Mouse (Mus musculus): Measurements from ENCODE around the gene H2-DMb2. TPM values are rescaled to one million over a fixed set of nuclear protein-coding genes. Genes with fewer than 3 reads are reported as not detected.

H2-DMb2 gene
- polyA plus RNA-seq, 1 experiment from 2014 or later = 0.15 TPM

DNA sequence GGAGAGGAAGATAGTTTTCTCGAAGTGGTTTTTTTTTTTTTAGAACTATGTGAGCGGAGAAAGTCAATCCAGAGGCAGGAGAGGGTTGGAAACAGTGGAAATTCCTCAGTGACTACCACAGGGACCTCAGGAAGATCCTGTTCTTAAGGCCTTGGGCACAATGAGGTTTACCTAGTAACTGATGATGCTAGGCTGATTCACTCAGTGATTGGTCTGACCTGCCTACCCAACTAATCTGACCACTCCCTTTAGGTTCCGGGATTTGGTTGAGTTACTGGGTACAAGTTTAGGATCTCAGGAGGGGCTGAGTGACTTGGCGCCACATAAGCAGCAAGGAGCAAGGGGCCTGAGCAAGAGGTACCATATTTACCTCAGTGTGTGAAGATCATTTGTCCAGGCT, 9.8 kb downstream of the H2-DMb2 start, which contains the start of gene H2-DMb1:
Gene H2-DMb1 (plus strand): TSS at position 150 of the 400 bp plus-strand sequence.
- ATAC-seq (replicated peaks; ENCODE audit: low FRiP score, low TSS enrichment, low read depth) = 0 out of 2 replicates have a peak, but pooled peaks have one; percentile 60
- WGBS = 62% methylated on average over 4 of the region's 4 CpGs
- H3K36me3 ChIP-seq (ENCODE audit: control insufficient read depth, insufficient read depth, low read length) = no peaks in the 10 kb centered on the region
- H3K27ac ChIP-seq (ENCODE audit: low read depth) = no peak within 1 kb of the TSS
- H3K4me2 ChIP-seq (ENCODE audit: low read length) = no peak within 1 kb of the TSS
- H3K9me3 ChIP-seq (ENCODE audit: control insufficient read depth, low read length) = no peaks in the 10 kb centered on the region
- no peaks in the 10 kb centered on the region for H3K4me1 ChIP-seq (replicated peaks; ENCODE audit: control insufficient read depth, insufficient read depth, low read length)
- H3K27me3 ChIP-seq (replicated peaks; ENCODE audit: control insufficient read depth, insufficient read depth, low read length) = no peaks in the 10 kb centered on the region
- no peak for DNase-seq (ENCODE audit: low spot score)
- no peak within 1 kb of the TSS for H3K4me3 ChIP-seq (ENCODE audit: low read depth, low read length)
- no peak within 1 kb of the TSS for H3K9ac ChIP-seq (ENCODE audit: low read length)

DNA sequence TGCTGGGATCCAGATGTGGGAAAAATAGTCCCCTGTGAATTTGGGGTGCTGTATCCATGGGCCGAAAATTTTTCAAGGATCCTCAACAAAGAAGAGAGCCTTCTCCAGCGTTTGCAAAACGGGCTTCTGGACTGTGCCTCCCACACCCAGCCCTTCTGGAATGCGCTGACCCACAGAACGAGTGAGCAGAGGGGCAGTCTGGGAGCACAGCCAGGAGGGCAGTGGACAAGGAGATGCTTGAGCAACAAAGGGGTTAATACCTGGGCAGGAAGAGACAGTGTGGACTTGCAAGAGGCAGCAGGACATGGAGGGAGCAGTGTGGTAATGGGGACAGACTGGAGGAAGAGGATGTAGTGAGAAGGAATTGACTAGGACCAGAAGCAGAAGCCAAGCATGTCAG, 12.4 kb downstream of the H2-DMb2 start:
- H3K9ac ChIP-seq (ENCODE audit: low read length) = no peak overlapping the region
- WGBS = 46% methylated on average over 5 of the region's 5 CpGs
- no peak overlapping the region for H3K27ac ChIP-seq (ENCODE audit: low read depth)

GRCm38 (mm10) chr17:34164202-34164895, 21.2 kb downstream of the H2-DMb2 start:
- ATAC-seq (replicated peaks; ENCODE audit: low FRiP score, low TSS enrichment, low read depth) (no peak), DNase-seq (ENCODE audit: low spot score) (no peak)

More for the DNA sequence above, 12.4 kb downstream of the H2-DMb2 start:
- H3K4me1 ChIP-seq (replicated peaks; ENCODE audit: control insufficient read depth, insufficient read depth, low read length) = no peaks in the 10 kb centered on the region
- H3K36me3 ChIP-seq (ENCODE audit: control insufficient read depth, insufficient read depth, low read length) = no peaks in the 10 kb centered on the region
- no peaks in the 10 kb centered on the region for H3K9me3 ChIP-seq (ENCODE audit: control insufficient read depth, low read length)
- DNase-seq (ENCODE audit: low spot score) (no peak), ATAC-seq (replicated peaks; ENCODE audit: low FRiP score, low TSS enrichment, low read depth) (no peak)
- no peak overlapping the region for H3K4me2 ChIP-seq (ENCODE audit: low read length)
- H3K4me3 ChIP-seq (ENCODE audit: low read depth, low read length) = no peak overlapping the region
- H3K27me3 ChIP-seq (replicated peaks; ENCODE audit: control insufficient read depth, insufficient read depth, low read length) = no peaks in the 10 kb centered on the region

GRCm38 (mm10) chr17:34165033-34165730, 22.1 kb downstream of the H2-DMb2 start:
- Histone ChIP-seq H3K36me3 (ENCODE audit: control insufficient read depth, insufficient read depth, low read length) (no peaks in the 10 kb centered on the region), H3K27ac (ENCODE audit: low read depth) (no peak overlapping the region), H3K4me2 (ENCODE audit: low read length) (no peak overlapping the region), H3K9ac (ENCODE audit: low read length) (no peak overlapping the region), H3K4me3 (ENCODE audit: low read depth, low read length) (no peak overlapping the region), H3K27me3 (replicated peaks; ENCODE audit: control insufficient read depth, insufficient read depth, low read length) (0 out of 2 replicates have a peak, but pooled peaks cover 2% of the 10 kb centered on the region), H3K9me3 (ENCODE audit: control insufficient read depth, low read length) (no peaks in the 10 kb centered on the region), H3K4me1 (replicated peaks; ENCODE audit: control insufficient read depth, insufficient read depth, low read length) (no peaks in the 10 kb centered on the region)
- ATAC-seq (replicated peaks; ENCODE audit: low FRiP score, low TSS enrichment, low read depth) = no peak
- DNase-seq (ENCODE audit: low spot score) = no peak
- 77% methylated on average over 6 of the region's 6 CpGs for WGBS

More at GRCm38 (mm10) chr17:34164202-34164895, 21.2 kb downstream of the H2-DMb2 start:
- Histone ChIP-seq H3K9me3 (ENCODE audit: control insufficient read depth, low read length) (no peaks in the 10 kb centered on the region), H3K36me3 (ENCODE audit: control insufficient read depth, insufficient read depth, low read length) (no peaks in the 10 kb centered on the region), H3K9ac (ENCODE audit: low read length) (no peak overlapping the region), H3K4me2 (ENCODE audit: low read length) (no peak overlapping the region), H3K27ac (ENCODE audit: low read depth) (no peak overlapping the region), H3K27me3 (replicated peaks; ENCODE audit: control insufficient read depth, insufficient read depth, low read length) (no peaks in the 10 kb centered on the region), H3K4me3 (ENCODE audit: low read depth, low read length) (no peak overlapping the region), H3K4me1 (replicated peaks; ENCODE audit: control insufficient read depth, insufficient read depth, low read length) (no peaks in the 10 kb centered on the region)
- 39% methylated on average over 9 of the region's 9 CpGs for WGBS

DNA sequence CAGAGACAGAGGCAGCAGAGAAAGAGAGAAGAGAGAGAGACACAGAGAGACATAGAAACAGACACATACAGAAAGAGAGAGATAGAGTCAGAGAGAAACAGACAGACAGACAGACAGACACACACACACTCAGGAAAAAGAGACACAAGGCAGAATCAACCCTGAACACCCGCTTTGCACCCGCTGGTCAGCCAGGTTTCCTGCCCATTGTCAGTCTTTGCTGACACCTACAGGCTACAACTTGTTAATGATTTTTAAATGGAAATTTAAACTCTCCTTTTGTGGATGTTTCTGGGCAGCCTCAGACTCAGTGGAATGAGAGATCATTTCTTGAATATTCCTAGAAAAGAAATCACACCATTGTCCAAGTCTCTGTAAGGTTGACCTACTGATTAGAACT, 26.2 kb downstream of the H2-DMb2 start:
- no peaks in the 10 kb centered on the region for H3K36me3 ChIP-seq (ENCODE audit: control insufficient read depth, insufficient read depth, low read length)
- no peak for DNase-seq (ENCODE audit: low spot score)
- H3K27me3 ChIP-seq (replicated peaks; ENCODE audit: control insufficient read depth, insufficient read depth, low read length) = 0 out of 2 replicates have a peak, but pooled peaks cover 7% of the 10 kb centered on the region
- H3K9ac ChIP-seq (ENCODE audit: low read length) = no peak overlapping the region
- H3K9me3 ChIP-seq (ENCODE audit: control insufficient read depth, low read length) = no peaks in the 10 kb centered on the region; the same call in 1 of the 2 replicates
- H3K27ac ChIP-seq (ENCODE audit: low read depth) = no peak overlapping the region
- WGBS = 0% methylated on average over 2 of the region's 2 CpGs
- H3K4me1 ChIP-seq (replicated peaks; ENCODE audit: control insufficient read depth, insufficient read depth, low read length) = no peaks in the 10 kb centered on the region
- no peak for ATAC-seq (replicated peaks; ENCODE audit: low FRiP score, low TSS enrichment, low read depth)
- H3K4me2 ChIP-seq (ENCODE audit: low read length) = no peak overlapping the region
- H3K4me3 ChIP-seq (ENCODE audit: low read depth, low read length) = no peak overlapping the region

GRCm38 (mm10) chr17:34170487-34170876, 27.4 kb downstream of the H2-DMb2 start:
- DNase-seq (ENCODE audit: low spot score) (no peak), ATAC-seq (replicated peaks; ENCODE audit: low FRiP score, low TSS enrichment, low read depth) (no peak)
- Histone ChIP-seq H3K4me3 (ENCODE audit: low read depth, low read length) (no peak overlapping the region), H3K27me3 (replicated peaks; ENCODE audit: control insufficient read depth, insufficient read depth, low read length) (0 out of 2 replicates have a peak, but pooled peaks cover 7% of the 10 kb centered on the region), H3K36me3 (ENCODE audit: control insufficient read depth, insufficient read depth, low read length) (no peaks in the 10 kb centered on the region), H3K9ac (ENCODE audit: low read length) (no peak overlapping the region), H3K4me2 (ENCODE audit: low read length) (no peak overlapping the region), H3K4me1 (replicated peaks; ENCODE audit: control insufficient read depth, insufficient read depth, low read length) (no peaks in the 10 kb centered on the region), H3K9me3 (ENCODE audit: control insufficient read depth, low read length) (no peaks in the 10 kb centered on the region; the same call in 1 of the 2 replicates), H3K27ac (ENCODE audit: low read depth) (no peak overlapping the region)
- WGBS = 21% methylated on average over 4 of the region's 4 CpGs

GRCm38 (mm10) chr17:34170877-34171498, 27.9 kb downstream of the H2-DMb2 start:
- Histone ChIP-seq H3K9ac (ENCODE audit: low read length) (no peak overlapping the region), H3K4me2 (ENCODE audit: low read length) (no peak overlapping the region), H3K36me3 (ENCODE audit: control insufficient read depth, insufficient read depth, low read length) (no peaks in the 10 kb centered on the region), H3K27ac (ENCODE audit: low read depth) (no peak overlapping the region), H3K9me3 (ENCODE audit: control insufficient read depth, low read length) (no peaks in the 10 kb centered on the region; the same call in 1 of the 2 replicates), H3K4me1 (replicated peaks; ENCODE audit: control insufficient read depth, insufficient read depth, low read length) (no peaks in the 10 kb centered on the region), H3K4me3 (ENCODE audit: low read depth, low read length) (no peak overlapping the region), H3K27me3 (replicated peaks; ENCODE audit: control insufficient read depth, insufficient read depth, low read length) (0 out of 2 replicates have a peak, but pooled peaks cover 7% of the 10 kb centered on the region)
- ATAC-seq (replicated peaks; ENCODE audit: low FRiP score, low TSS enrichment, low read depth) = no peak
- 42% methylated on average over 13 of the region's 13 CpGs for WGBS
- DNase-seq (ENCODE audit: low spot score) = peak; percentile 90

- Histone ChIP-seq H3K4me2 (ENCODE audit: low read length) (no peak overlapping the region), H3K4me1 (replicated peaks; ENCODE audit: control insufficient read depth, insufficient read depth, low read length) (no peaks in the 10 kb centered on the region), H3K4me3 (ENCODE audit: low read depth, low read length) (no peak overlapping the region), H3K9me3 (ENCODE audit: control insufficient read depth, low read length) (peaks cover 7% of the 10 kb centered on the region), H3K27ac (ENCODE audit: low read depth) (no peak overlapping the region), H3K36me3 (ENCODE audit: control insufficient read depth, insufficient read depth, low read length) (no peaks in the 10 kb centered on the region), H3K9ac (ENCODE audit: low read length) (no peak overlapping the region), H3K27me3 (replicated peaks; ENCODE audit: control insufficient read depth, insufficient read depth, low read length) (0 out of 2 replicates have a peak, but pooled peaks cover 7% of the 10 kb centered on the region)
- ATAC-seq (replicated peaks; ENCODE audit: low FRiP score, low TSS enrichment, low read depth) = no peak
- no peak for DNase-seq (ENCODE audit: low spot score)
- WGBS = 90% methylated on average over 5 of the region's 5 CpGs
These were observed 29.4 kb downstream of the H2-DMb2 start for GRCm38 (mm10) chr17:34172528-34172927.
